Mouse (Mus musculus) liver, adult (tissue): Measurements from ENCODE around the gene Prkn.

Experiments used
- GATA4 ChIP-seq: IDR thresholded peaks from 2 replicates; pipeline ENCODE4 v1.6.1; 2014; ENCODE audit warnings: mild to moderate bottlenecking, low read length; ENCODE audit not compliant: insufficient replicate concordance

Prkn gene

GRCm38 (mm10) chr17:12030556-12031160, 1190.5 kb downstream of the Prkn start:
- TF ChIP-seq GATA4: no peak

DNA sequence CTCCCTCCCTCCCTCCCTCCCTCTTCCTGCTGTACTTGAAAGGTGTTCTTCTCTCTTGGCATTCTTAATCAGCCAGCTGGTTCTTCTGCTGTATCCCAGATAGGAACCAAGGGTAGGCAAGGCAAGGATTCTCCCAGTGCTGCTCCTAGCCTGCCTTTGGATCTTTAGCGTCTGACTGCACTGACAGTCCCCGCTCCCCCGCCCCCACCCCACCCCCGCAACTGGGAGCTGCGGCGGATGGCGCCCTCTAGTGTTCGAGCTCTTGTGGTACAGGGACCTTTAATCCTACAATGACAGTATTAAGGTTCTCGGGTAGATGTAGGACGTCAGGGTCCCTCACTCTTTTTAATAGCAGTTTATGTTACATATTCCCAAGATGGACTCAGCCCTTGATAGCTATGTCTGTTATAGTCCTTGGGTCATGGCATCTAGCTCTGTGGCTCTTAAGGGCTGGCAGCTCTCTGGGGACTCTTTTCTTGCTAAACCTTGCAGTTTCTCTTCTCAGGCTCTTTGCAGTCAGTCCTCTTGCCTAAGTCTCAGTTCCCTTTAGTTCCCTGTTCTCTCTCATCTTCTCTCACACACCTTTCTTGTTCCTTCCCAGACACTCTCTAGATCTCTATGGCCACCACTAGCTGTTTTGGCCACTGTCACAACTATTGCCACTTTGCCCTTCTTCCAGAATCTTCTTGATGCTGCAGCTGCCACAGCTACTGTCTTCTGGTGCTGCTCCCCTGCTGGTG, 1191.2 kb downstream of the Prkn start:
- no peak for TF ChIP-seq GATA4

DNA sequence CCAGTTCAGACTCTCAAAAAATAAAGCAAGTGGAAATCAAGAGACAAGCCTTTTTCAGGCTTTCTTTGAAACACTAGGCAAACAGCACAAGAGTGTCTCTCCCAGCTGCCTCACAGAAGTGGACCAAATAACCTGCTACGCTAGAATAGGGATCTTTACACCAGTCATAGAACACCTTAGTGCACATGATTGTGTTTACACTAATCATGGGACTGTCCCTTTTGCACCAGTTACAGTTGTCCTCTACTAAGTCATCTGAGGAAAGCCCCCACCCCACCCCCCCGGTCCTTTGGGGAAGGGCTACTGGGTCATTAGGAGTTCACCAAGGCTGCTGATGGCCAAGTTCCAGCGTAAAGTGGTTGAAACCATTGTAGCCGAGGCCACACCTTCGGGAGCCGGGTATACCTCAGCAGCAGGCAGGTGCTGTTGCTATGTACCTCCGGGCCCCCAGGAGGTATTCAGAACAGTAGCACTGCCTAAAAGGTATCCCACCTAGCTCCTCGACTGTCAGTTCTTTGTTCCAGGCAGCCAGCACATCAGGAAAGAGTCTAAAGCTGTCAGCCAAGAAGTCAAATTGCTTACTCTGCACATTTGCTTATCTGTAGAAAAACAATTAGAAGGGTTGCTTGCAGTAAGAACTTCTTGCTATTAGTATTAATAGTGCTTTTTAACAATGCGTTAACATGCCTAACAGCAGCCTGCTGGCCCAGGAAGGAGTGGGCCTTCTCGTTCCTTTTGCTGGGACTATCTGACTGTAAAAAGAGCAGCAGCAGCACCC, 1192.0 kb downstream of the Prkn start:
- TF ChIP-seq GATA4: no peak

- TF ChIP-seq GATA4: no peak
These were observed 1195.2 kb downstream of the Prkn start for GRCm38 (mm10) chr17:12035386-12035785.

GRCm38 (mm10) chr17:12036205-12036604, 1196.0 kb downstream of the Prkn start:
- no peak for TF ChIP-seq GATA4

DNA sequence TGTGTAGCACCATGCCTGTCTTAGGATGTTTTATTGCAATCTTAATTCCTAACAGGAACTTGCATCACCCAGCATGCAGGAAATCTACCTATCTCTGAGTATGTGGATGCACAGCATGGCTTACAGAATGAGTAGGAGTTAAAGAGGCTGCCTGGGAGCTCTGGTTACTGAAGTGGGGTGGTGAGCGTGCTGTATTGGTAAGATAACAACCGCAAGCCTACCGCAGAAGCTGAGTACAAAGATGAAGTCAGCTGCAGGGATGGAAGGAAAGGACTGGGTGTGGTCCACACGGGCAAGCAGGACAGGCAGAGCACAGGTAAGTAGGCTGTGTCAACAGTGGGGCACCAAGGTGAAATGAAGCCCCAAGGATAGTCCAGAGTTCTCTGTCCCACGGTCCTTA, 1196.9 kb downstream of the Prkn start:
- no peak for TF ChIP-seq GATA4

DNA sequence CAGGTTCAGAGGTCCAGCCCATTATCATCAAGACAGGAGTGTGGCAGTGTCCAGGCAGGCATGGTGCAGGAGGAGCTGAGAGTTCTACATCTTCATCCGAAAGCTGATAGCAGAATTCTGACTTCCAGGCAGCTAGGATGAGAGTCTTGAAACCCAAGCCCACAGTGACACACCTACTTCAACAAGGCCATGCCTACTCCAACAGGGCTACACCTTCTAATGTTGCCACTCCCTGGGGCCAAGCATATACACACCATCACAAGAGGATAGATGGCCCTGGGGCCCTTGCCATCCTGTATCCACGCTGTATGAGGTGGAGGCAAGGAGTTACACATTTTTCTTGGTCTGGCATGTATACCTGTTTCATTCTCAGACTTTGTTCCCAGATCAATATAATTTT, 1197.4 kb downstream of the Prkn start:
- TF ChIP-seq GATA4: no peak

DNA sequence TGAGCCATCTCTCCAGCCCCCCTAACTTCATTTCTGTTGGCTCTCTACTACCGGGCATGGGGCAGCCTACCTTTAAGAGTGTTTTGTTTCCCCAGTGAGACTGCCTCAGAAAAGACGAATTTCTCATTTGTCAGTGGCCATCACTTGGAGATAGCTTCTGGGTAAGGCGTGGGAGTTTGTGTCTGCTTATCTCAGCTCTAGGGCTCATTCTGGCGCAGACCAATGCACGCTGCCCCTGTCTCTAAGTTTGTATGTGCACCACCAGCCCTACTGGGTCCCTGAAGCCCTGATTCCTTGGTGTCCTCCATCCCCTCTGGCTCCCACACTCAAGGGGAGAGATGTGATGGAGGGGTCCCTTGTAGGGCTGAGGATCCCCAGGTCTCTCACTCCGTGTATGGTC, 1198.3 kb downstream of the Prkn start:
- TF ChIP-seq GATA4: no peak

DNA sequence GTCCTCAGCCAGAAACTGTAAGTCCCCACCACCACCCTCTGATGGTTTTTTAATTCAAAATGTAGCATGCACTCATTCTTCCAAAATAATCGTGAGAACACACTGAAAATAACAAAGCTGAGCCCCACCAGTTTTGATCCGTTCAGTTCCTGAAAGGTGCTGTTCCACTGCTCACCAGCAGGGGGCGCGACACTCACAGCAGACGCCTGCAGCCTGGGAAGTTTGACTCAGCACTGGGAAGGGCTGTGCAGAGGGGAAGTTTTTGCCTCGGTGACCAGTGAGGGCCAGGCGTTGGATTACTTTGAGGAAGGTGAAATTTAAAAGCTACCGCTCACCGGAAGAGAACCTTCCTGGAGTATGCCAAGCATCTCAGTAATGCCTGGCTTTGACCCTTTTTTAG, 1199.0 kb downstream of the Prkn start:
- TF ChIP-seq GATA4: no peak

GRCm38 (mm10) chr17:12039922-12040321, 1199.7 kb downstream of the Prkn start:
- no peak for TF ChIP-seq GATA4

- no peak for TF ChIP-seq GATA4
These were observed 1200.4 kb downstream of the Prkn start for GRCm38 (mm10) chr17:12040546-12040945.

- TF ChIP-seq GATA4: no peak
These were observed 1201.0 kb downstream of the Prkn start for GRCm38 (mm10) chr17:12041091-12041655.

- no peak for TF ChIP-seq GATA4
These were observed 1202.5 kb downstream of the Prkn start for GRCm38 (mm10) chr17:12042561-12043256.

GRCm38 (mm10) chr17:12044222-12044621, 1204.0 kb downstream of the Prkn start:
- no peak for TF ChIP-seq GATA4

DNA sequence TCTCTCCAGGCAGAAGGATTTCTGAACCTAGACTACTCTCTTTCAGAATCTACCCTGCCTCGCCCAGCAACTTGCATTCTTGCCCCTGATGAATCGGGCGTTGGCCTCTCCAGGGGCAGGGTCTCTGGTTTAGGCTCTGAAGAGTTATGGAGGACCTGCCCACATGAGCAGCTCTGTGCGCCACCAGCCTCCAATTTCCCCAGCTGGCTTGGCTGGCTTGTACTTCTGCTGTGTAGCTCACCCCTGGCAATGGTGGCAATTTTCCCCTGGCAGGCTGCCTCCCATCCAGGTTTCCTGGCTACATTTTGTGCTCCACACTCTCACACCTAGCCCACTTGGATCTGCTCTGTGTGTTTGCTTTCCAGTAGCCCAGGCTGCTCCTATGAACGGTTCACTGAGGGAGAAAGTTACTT, 1205.7 kb downstream of the Prkn start:
- TF ChIP-seq GATA4: no peak
